Mouse (Mus musculus) olfactory bulb, adult 2 months (tissue): Measurements from ENCODE around the gene Snrnp48.

Experiments
- CTCF ChIP-seq: fragments of 200-500 bp; IDR thresholded peaks from 2 replicates; pipeline ENCODE4 v1.5.1; 2012; ENCODE audit warnings: low read depth, mild to moderate bottlenecking, low read length, moderate library complexity; ENCODE audit not compliant: insufficient read depth
- POLR2A ChIP-seq: fragments of 200-500 bp; IDR thresholded peaks from 2 replicates; pipeline ENCODE4 v1.6.1; 2012; ENCODE audit warnings: mild to moderate bottlenecking, low read depth, low read length, moderate library complexity; ENCODE audit not compliant: insufficient read depth

DNA sequence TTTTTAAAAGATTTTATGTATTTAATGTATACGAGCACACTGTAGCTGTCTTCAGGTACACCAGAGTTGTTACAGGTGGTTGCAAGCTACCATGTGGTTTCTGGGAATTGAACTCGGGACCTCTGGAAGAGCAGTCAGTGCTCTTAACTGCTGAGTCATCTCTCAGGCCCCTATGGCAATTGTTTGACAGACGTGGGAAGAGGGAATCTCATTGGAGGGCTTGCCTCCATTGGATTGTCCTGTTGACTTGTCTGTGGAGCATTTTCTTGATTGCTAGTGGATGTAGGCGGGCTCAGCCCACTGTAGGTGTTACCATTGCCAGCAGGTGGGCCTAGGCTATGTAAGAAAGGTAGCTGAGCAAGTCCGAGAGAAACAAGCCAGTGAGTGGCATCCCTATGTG lies 29.9 kb downstream of the Snrnp48 start:
- no peak for TF ChIP-seq POLR2A
- TF ChIP-seq CTCF = no peak
